Mouse (Mus musculus) myocyte (in vitro differentiated cells): ENCODE data around the gene Rbm33. TPM values are rescaled to one million over a fixed set of nuclear protein-coding genes. Genes with fewer than 3 reads are reported as not detected.
A peak's percentile ranks its signal among the peaks of the same experiment; 100 is the strongest.

Source experiments
- H3K27me3 ChIP-seq: one replicate; pipeline ENCODE4 v1.6.1; 2011; ENCODE audit not compliant: control insufficient read depth, insufficient read depth, insufficient read length
- H3K36me3 ChIP-seq: one replicate; pipeline ENCODE4 v1.6.1; 2011; ENCODE audit not compliant: control insufficient read depth, insufficient read depth
- H3K4me2 ChIP-seq: one replicate; pipeline ENCODE4 v1.6.1; 2011; ENCODE audit warnings: low read depth, control low read depth
- H3K4me3 ChIP-seq: one replicate; pipeline ENCODE4 v1.5.1; 2011; ENCODE audit warnings: mild to moderate bottlenecking, control low read depth, moderate library complexity
- H3K79me2 ChIP-seq: one replicate; pipeline ENCODE4 v1.6.1; 2011; ENCODE audit not compliant: control insufficient read depth, insufficient read depth
- H3ac ChIP-seq: one replicate; pipeline ENCODE4 v1.6.1; 2011; ENCODE audit not compliant: control insufficient read depth, insufficient read length
- CEBPB ChIP-seq: IDR thresholded peaks from 2 replicates; pipeline ENCODE4 v1.6.1; 2011; ENCODE audit warnings: mild to moderate bottlenecking, moderate library complexity; ENCODE audit not compliant: poor library complexity, insufficient read depth, severe bottlenecking
- E2F4 ChIP-seq: IDR thresholded peaks from one replicate; pipeline ENCODE4 v1.6.1; 2011; ENCODE audit warnings: mild to moderate bottlenecking, control low read depth, moderate library complexity; ENCODE audit not compliant: insufficient read depth
- MAX ChIP-seq: IDR thresholded peaks from one replicate; pipeline ENCODE4 v1.6.1; 2011; ENCODE audit warnings: low read depth, mild to moderate bottlenecking, control low read depth
- MYOD1 ChIP-seq, 3 experiments: IDR thresholded peaks; one replicate each; pipeline ENCODE4 v1.6.1; 2011; ENCODE audit warnings: control low read depth in 2 of 3, low read depth in 2 of 3, mild to moderate bottlenecking in 2 of 3, moderate library complexity in 1 of 3; ENCODE audit not compliant: insufficient read length in 2 of 3, control insufficient read depth in 1 of 3
- MYOG ChIP-seq, 3 experiments: IDR thresholded peaks; one replicate each; pipeline ENCODE4 v1.6.1; 2011; ENCODE audit warnings: control low read depth in 2 of 3, low read depth in 2 of 3, mild to moderate bottlenecking in 2 of 3; ENCODE audit not compliant: insufficient read length in 2 of 3, control insufficient read depth in 1 of 3, insufficient read depth in 1 of 3
- POLR2A ChIP-seq: IDR thresholded peaks from one replicate; pipeline ENCODE4 v1.6.1; 2011; ENCODE audit warnings: low read depth, mild to moderate bottlenecking, control low read depth, moderate library complexity; ENCODE audit not compliant: insufficient read length
- POLR2AphosphoS2 ChIP-seq: IDR thresholded peaks from one replicate; pipeline ENCODE4 v1.6.1; 2011; ENCODE audit warnings: low read depth, control low read depth; ENCODE audit not compliant: insufficient read length
- REST ChIP-seq: IDR thresholded peaks from one replicate; pipeline ENCODE4 v1.6.1; 2011; ENCODE audit warnings: mild to moderate bottlenecking, control low read depth, moderate library complexity; ENCODE audit not compliant: insufficient read depth, insufficient read length
- SRF ChIP-seq: IDR thresholded peaks from one replicate; pipeline ENCODE4 v1.6.1; 2011; ENCODE audit warnings: low read depth; ENCODE audit not compliant: control insufficient read depth, insufficient read length
- TCF12 ChIP-seq: IDR thresholded peaks from one replicate; pipeline ENCODE4 v1.6.1; 2011; ENCODE audit warnings: mild to moderate bottlenecking, control low read depth; ENCODE audit not compliant: poor library complexity, insufficient read depth, severe bottlenecking
- TCF3 ChIP-seq: IDR thresholded peaks from one replicate; pipeline ENCODE4 v1.6.1; 2011; ENCODE audit warnings: low read depth, control low read depth; ENCODE audit not compliant: insufficient read length
- USF1 ChIP-seq: IDR thresholded peaks from one replicate; pipeline ENCODE4 v1.6.1; 2011; ENCODE audit warnings: low read depth, mild to moderate bottlenecking, control low read depth, moderate library complexity
- polyA plus RNA-seq: library from polyadenylated mRNA; unstranded; fragments of >200 nt; fragmentation: generic; extraction: Trizol; gene quantifications from one replicate; pipeline ENCODE4 v1.2.1, GENCODE M21; 2012; ENCODE audit warnings: missing spikeins

The Rbm33 gene
- polyA plus RNA-seq, 1 experiment, result 11.7 TPM

- H3K36me3 ChIP-seq, result peaks cover 35% of the 10 kb centered on the region
- no peak overlapping the region for H3K4me2 ChIP-seq
- no peak overlapping the region for H3K4me3 ChIP-seq
- no peak for TF ChIP-seq MYOD1 (IDR thresholded peaks at IDR 0.05; ENCODE audit: control insufficient read depth in 1 of 3, insufficient read length in 2 of 3, low read depth in 2 of 3)
- TF ChIP-seq MYOG (IDR thresholded peaks at IDR 0.05; ENCODE audit: control insufficient read depth in 1 of 3, insufficient read depth in 1 of 3, insufficient read length in 2 of 3, low read depth in 2 of 3), result no peak
- no peak for TF ChIP-seq POLR2A
- no peak for TF ChIP-seq SRF
- TF ChIP-seq USF1, result no peak
- H3K27me3 ChIP-seq, result no peaks in the 10 kb centered on the region
- H3K79me2 ChIP-seq, result no peaks in the 10 kb centered on the region
- H3ac ChIP-seq, result no peak overlapping the region
Observed at GRCm38 (mm10) chr5:28355614-28356013, 38.7 kb downstream of the Rbm33 start.

- no peak for TF ChIP-seq SRF
- TF ChIP-seq TCF3, result no peak
- TF ChIP-seq TCF12, result no peak
- no peak for TF ChIP-seq MYOD1 (IDR thresholded peaks at IDR 0.05; ENCODE audit: control insufficient read depth in 1 of 3, insufficient read length in 2 of 3, low read depth in 2 of 3)
- no peak for TF ChIP-seq POLR2A
- no peak for TF ChIP-seq POLR2AphosphoS2
- no peak for TF ChIP-seq USF1
- no peak for TF ChIP-seq CEBPB
- no peak for TF ChIP-seq MAX
- no peak for TF ChIP-seq E2F4
- TF ChIP-seq REST, result no peak
- TF ChIP-seq MYOG (IDR thresholded peaks at IDR 0.05; ENCODE audit: control insufficient read depth in 1 of 3, insufficient read depth in 1 of 3, insufficient read length in 2 of 3, low read depth in 2 of 3), result no peak
- Histone ChIP-seq H3K36me3 (peaks cover 36% of the 10 kb centered on the region), H3ac (no peak overlapping the region), H3K79me2 (no peaks in the 10 kb centered on the region), H3K4me3 (no peak overlapping the region), H3K4me2 (no peak overlapping the region), H3K27me3 (no peaks in the 10 kb centered on the region)
Observed at GRCm38 (mm10) chr5:28360745-28361144, 43.8 kb downstream of the Rbm33 start.

GRCm38 (mm10) chr5:28368056-28368455 is 51.1 kb downstream of the Rbm33 start:
- Histone ChIP-seq H3ac (no peak overlapping the region), H3K27me3 (no peaks in the 10 kb centered on the region), H3K4me2 (no peak overlapping the region), H3K4me3 (no peak overlapping the region), H3K79me2 (peaks cover 22% of the 10 kb centered on the region), H3K36me3 (peaks cover 16% of the 10 kb centered on the region)
- TF ChIP-seq MYOD1 (IDR thresholded peaks at IDR 0.05; ENCODE audit: control insufficient read depth in 1 of 3, insufficient read length in 2 of 3, low read depth in 2 of 3), result no peak
- peak in 1 of 3 experiments; percentile 21 for TF ChIP-seq MYOG (IDR thresholded peaks at IDR 0.05; ENCODE audit: control insufficient read depth in 1 of 3, insufficient read depth in 1 of 3, insufficient read length in 2 of 3, low read depth in 2 of 3)

GRCm38 (mm10) chr5:28370836-28371235 is 53.9 kb downstream of the Rbm33 start:
- Histone ChIP-seq H3K4me3 (no peak overlapping the region), H3K36me3 (peaks cover 21% of the 10 kb centered on the region), H3K79me2 (peaks cover 33% of the 10 kb centered on the region), H3ac (no peak overlapping the region), H3K4me2 (no peak overlapping the region), H3K27me3 (no peaks in the 10 kb centered on the region)
- TF ChIP-seq MYOG (IDR thresholded peaks at IDR 0.05; ENCODE audit: control insufficient read depth in 1 of 3, insufficient read depth in 1 of 3, insufficient read length in 2 of 3, low read depth in 2 of 3) (no peak), TCF12 (no peak), USF1 (no peak), POLR2A (no peak), E2F4 (no peak), SRF (no peak), CEBPB (no peak), POLR2AphosphoS2 (no peak), MAX (no peak)

- TF ChIP-seq POLR2AphosphoS2, result no peak
- H3K79me2 ChIP-seq, result peaks cover 32% of the 10 kb centered on the region
- no peaks in the 10 kb centered on the region for H3K27me3 ChIP-seq
- H3ac ChIP-seq, result no peak overlapping the region
- H3K4me3 ChIP-seq, result no peak overlapping the region
- peaks cover 21% of the 10 kb centered on the region for H3K36me3 ChIP-seq
- H3K4me2 ChIP-seq, result no peak overlapping the region
Observed at GRCm38 (mm10) chr5:28372172-28372664, 55.3 kb downstream of the Rbm33 start.
